Mouse (Mus musculus) lung, embryonic 16.5 days (tissue): ENCODE measurements at regions not wholly inside any gene's neighbourhood (a gene's known extent, or its start where the extent isn't known, plus 50 kb on each side); places are given as distances from the start of the nearest gene placed in this dataset.

Experiments
- ATAC-seq: fragments of 200-750 bp; cut with Nextera tagmentation; 2 replicates; pipeline ENCODE4 v1.8.0; 2017; ENCODE audit warnings: low read depth, mild to moderate bottlenecking, moderate library complexity
- H3K27ac ChIP-seq: fragments of 300-500 bp; sonication (generic); 2 replicates; pipeline ENCODE4 v1.5.1; 2014; ENCODE audit warnings: mild to moderate bottlenecking, control low read depth, low read length
- H3K27me3 ChIP-seq: fragments of 300-500 bp; sonication (generic); 2 replicates; pipeline ENCODE4 v1.6.1; 2014; ENCODE audit warnings: low read depth, low read length, mixed read lengths; ENCODE audit not compliant: control insufficient read depth, insufficient read depth
- H3K36me3 ChIP-seq: fragments of 300-500 bp; sonication (generic); 2 replicates; pipeline ENCODE4 v1.6.1; 2014; ENCODE audit warnings: low read length; ENCODE audit not compliant: control insufficient read depth, insufficient read depth
- H3K4me1 ChIP-seq: fragments of 300-500 bp; sonication (generic); replicated peaks from 2 replicates; pipeline ENCODE4 v1.6.1; 2014; ENCODE audit warnings: low read length, mixed read lengths; ENCODE audit not compliant: control insufficient read depth, insufficient read depth
- H3K4me2 ChIP-seq: fragments of 300-500 bp; sonication (generic); 2 replicates; pipeline ENCODE4 v1.6.1; 2014; ENCODE audit warnings: low read depth, low read length, control low read depth
- H3K4me3 ChIP-seq: fragments of 300-500 bp; sonication (generic); 2 replicates; pipeline ENCODE4 v1.5.1; 2014; ENCODE audit warnings: mild to moderate bottlenecking, low read length, control low read depth
- H3K9ac ChIP-seq: fragments of 300-500 bp; sonication (generic); 2 replicates; pipeline ENCODE4 v1.6.1; 2014; ENCODE audit warnings: low read length, control low read depth
- H3K9me3 ChIP-seq: fragments of 300-500 bp; sonication (generic); 2 replicates; pipeline ENCODE4 v1.6.1; 2016; ENCODE audit warnings: low read length; ENCODE audit not compliant: control insufficient read depth
- WGBS: fragments of 180-500 bp; shearing (Covaris S2); extraction: QIAGEN DNeasy Blood & Tissue Kit; methylation state at CpG from one replicate; pipeline ENCODE4 v1.1.7; 2014; 5-methylcytosine and 5-hydroxymethylcytosine counted together

- no peak for ATAC-seq
- no peaks in the 10 kb centered on the region for H3K27me3 ChIP-seq
- WGBS: 62% methylated on average over 14 of the region's 14 CpGs
Observed at GRCm38 (mm10) chr1:128786941-128787569, 195.0 kb upstream of the Cxcr4 start.

DNA sequence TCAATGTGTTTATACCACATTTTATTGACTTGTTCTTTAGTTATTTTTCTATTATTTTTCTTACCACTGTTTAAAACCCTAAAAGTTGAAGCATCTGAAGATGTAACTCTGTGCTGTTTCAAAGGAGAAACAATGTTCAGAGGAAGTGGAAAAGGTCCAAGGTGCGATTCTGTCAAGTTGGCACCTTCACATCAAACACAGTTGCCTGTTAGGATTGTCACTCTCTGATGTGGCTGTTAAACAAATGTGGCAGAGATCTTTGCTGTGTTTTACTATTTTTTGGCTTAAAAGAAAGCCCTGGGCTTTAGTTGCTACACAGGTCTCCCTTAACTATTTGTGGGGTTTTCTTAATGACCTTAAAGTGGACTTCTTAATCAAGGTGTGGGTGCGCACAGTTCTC lies 190.2 kb upstream of the Cxcr4 start:
- Histone ChIP-seq H3K9ac (no peak overlapping the region), H3K4me2 (no peak overlapping the region), H3K4me1 (no peaks in the 10 kb centered on the region), H3K27ac (no peak overlapping the region), H3K9me3 (no peaks in the 10 kb centered on the region), H3K27me3 (no peaks in the 10 kb centered on the region), H3K4me3 (no peak overlapping the region), H3K36me3 (no peaks in the 10 kb centered on the region)
- 70% methylated on average over 2 of the region's 2 CpGs for WGBS
- ATAC-seq: no peak

More at GRCm38 (mm10) chr1:128786941-128787569, 195.0 kb upstream of the Cxcr4 start:
- Histone ChIP-seq H3K4me2 (no peak overlapping the region), H3K9me3 (no peaks in the 10 kb centered on the region), H3K36me3 (no peaks in the 10 kb centered on the region), H3K9ac (no peak overlapping the region), H3K4me1 (no peaks in the 10 kb centered on the region), H3K4me3 (no peak overlapping the region), H3K27ac (no peak overlapping the region)

DNA sequence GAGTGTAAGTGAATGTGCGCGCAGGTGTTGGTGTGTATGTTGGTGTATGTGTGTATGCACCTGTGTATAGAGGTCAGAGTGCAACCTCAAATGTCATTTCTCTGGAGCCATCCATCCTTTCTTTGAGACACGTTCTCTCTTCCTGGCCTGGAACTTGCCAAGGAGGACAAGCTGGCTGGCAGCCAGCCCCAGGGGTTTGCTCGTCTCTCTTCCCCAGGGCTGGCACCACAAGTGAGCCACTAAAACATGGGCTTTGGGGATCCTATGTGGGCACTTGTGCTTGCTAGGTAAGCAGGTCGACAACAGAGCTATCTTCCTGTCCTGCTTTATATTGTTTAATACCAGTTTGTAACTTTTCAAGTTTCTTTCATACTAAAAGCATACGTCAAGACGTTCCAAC lies 189.8 kb upstream of the Cxcr4 start:
- WGBS: 60% methylated on average over 7 of the region's 7 CpGs
- Histone ChIP-seq H3K27ac (no peak overlapping the region), H3K27me3 (no peaks in the 10 kb centered on the region)

DNA sequence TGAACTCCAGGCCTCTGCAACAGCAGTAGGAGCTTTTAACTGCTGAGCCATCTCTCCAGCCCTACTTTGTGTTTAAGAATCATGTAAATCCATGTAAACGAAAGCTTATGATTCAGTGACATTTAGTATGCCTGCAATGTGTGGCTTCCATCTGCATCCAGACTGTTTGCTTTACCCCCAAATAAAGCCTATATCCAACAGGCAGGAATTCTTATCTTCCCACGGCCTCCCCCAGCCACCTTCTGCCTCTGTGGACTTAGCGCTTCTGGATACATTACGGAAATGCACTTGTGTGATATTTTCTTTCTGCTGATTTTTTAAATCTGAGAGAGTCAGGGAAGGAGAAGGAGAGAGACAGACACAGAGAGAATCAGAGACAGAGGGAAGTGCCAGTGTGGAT lies 189.2 kb upstream of the Cxcr4 start:
- Histone ChIP-seq H3K4me3 (no peak overlapping the region), H3K4me1 (no peaks in the 10 kb centered on the region), H3K27ac (no peak overlapping the region), H3K4me2 (no peak overlapping the region), H3K9ac (no peak overlapping the region), H3K36me3 (no peaks in the 10 kb centered on the region), H3K9me3 (no peaks in the 10 kb centered on the region), H3K27me3 (no peaks in the 10 kb centered on the region)
- no peak for ATAC-seq
- 67% methylated on average over 4 of the region's 4 CpGs for WGBS

More for the DNA sequence above, 189.8 kb upstream of the Cxcr4 start:
- Histone ChIP-seq H3K9me3 (no peaks in the 10 kb centered on the region), H3K36me3 (no peaks in the 10 kb centered on the region), H3K4me1 (no peaks in the 10 kb centered on the region), H3K4me3 (no peak overlapping the region), H3K9ac (no peak overlapping the region), H3K4me2 (no peak overlapping the region)
- ATAC-seq: no peak

GRCm38 (mm10) chr1:128779586-128780158 lies 187.6 kb upstream of the Cxcr4 start:
- Histone ChIP-seq H3K9me3 (no peaks in the 10 kb centered on the region), H3K27ac (no peak overlapping the region), H3K4me3 (no peak overlapping the region), H3K36me3 (no peaks in the 10 kb centered on the region), H3K4me1 (no peaks in the 10 kb centered on the region), H3K9ac (no peak overlapping the region), H3K4me2 (no peak overlapping the region), H3K27me3 (no peaks in the 10 kb centered on the region)
- WGBS: 71% methylated on average over 5 of the region's 5 CpGs
- no peak for ATAC-seq

GRCm38 (mm10) chr1:128772440-128772839 lies 180.3 kb upstream of the Cxcr4 start:
- H3K9me3 ChIP-seq: no peaks in the 10 kb centered on the region
- H3K4me3 ChIP-seq: no peak overlapping the region
- WGBS: 84% methylated on average over 3 of the region's 3 CpGs
- no peak overlapping the region for H3K27ac ChIP-seq
- no peaks in the 10 kb centered on the region for H3K27me3 ChIP-seq
- H3K36me3 ChIP-seq: no peaks in the 10 kb centered on the region
- no peak for ATAC-seq
- no peak overlapping the region for H3K9ac ChIP-seq
- H3K4me2 ChIP-seq: no peak overlapping the region
- H3K4me1 ChIP-seq: no peaks in the 10 kb centered on the region

- Histone ChIP-seq H3K9ac (no peak overlapping the region), H3K4me2 (no peak overlapping the region), H3K27me3 (no peaks in the 10 kb centered on the region), H3K9me3 (no peaks in the 10 kb centered on the region), H3K4me3 (no peak overlapping the region), H3K27ac (no peak overlapping the region), H3K36me3 (no peaks in the 10 kb centered on the region), H3K4me1 (no peaks in the 10 kb centered on the region; the same call in 1 of the 2 replicates)
- ATAC-seq: no peak
- 80% methylated on average over 5 of the region's 5 CpGs for WGBS
Observed at GRCm38 (mm10) chr1:128770786-128771185, 178.7 kb upstream of the Cxcr4 start.

GRCm38 (mm10) chr1:128767991-128768390 lies 175.9 kb upstream of the Cxcr4 start:
- no peak for ATAC-seq
- H3K4me2 ChIP-seq: no peak overlapping the region
- no peak overlapping the region for H3K9ac ChIP-seq
- no peak overlapping the region for H3K27ac ChIP-seq
- no peak overlapping the region for H3K4me3 ChIP-seq
- 89% methylated on average over 6 of the region's 6 CpGs for WGBS
- H3K4me1 ChIP-seq: no peaks in the 10 kb centered on the region; the same call in 1 of the 2 replicates
- H3K9me3 ChIP-seq: no peaks in the 10 kb centered on the region
- no peaks in the 10 kb centered on the region for H3K27me3 ChIP-seq
- no peaks in the 10 kb centered on the region for H3K36me3 ChIP-seq

- Histone ChIP-seq H3K4me1 (no peaks in the 10 kb centered on the region; the same call in 1 of the 2 replicates), H3K27ac (no peak overlapping the region), H3K4me3 (no peak overlapping the region), H3K9ac (no peak overlapping the region), H3K36me3 (no peaks in the 10 kb centered on the region), H3K27me3 (no peaks in the 10 kb centered on the region), H3K4me2 (no peak overlapping the region), H3K9me3 (no peaks in the 10 kb centered on the region)
- ATAC-seq: no peak
- 84% methylated on average over 3 of the region's 3 CpGs for WGBS
Observed at GRCm38 (mm10) chr1:128767415-128767814, 175.3 kb upstream of the Cxcr4 start.
